Mouse (Mus musculus): ENCODE data around the gene H6pd. TPM values are rescaled to one million over a fixed set of nuclear protein-coding genes. Genes with fewer than 3 reads are reported as not detected.

Gene H6pd
- polyA plus RNA-seq, 1 experiment from 2014 or later, result 31.6 TPM

DNA sequence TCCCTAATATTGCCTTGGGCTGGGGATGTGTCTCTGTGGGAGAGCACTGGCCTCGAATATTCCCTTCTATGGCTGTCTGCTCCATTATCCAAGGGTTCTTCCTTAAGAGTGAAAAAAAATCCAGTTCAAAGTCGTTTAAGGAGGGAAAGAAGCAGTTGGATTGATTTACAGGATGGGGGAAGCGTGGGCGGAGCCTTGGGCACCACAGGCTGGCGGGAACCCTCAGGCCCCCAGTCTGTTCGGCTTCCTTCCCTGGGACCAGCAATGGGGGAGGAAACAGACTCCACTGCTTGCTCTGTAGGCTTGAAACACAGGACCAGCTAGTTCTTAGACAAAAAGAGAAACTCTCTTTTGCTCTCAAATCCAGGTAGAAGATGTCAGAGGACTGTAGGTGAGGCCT lies 40.3 kb downstream of the H6pd start:
- no peak for ATAC-seq
- H3K4me3 ChIP-seq (ENCODE audit: low read length), result no peak overlapping the region
- no peak overlapping the region for H3K4me2 ChIP-seq (ENCODE audit: low read depth, low read length)
- H3K4me1 ChIP-seq (ENCODE audit: control insufficient read depth, insufficient read depth, low read length), result peaks cover 19% of the 10 kb centered on the region
- H3K27ac ChIP-seq (ENCODE audit: low read length), result no peak overlapping the region
- WGBS, result 39% methylated on average over 6 of the region's 6 CpGs
- H3K27me3 ChIP-seq (replicated peaks; ENCODE audit: control insufficient read depth, insufficient read depth, low read length), result no peaks in the 10 kb centered on the region
- no peak overlapping the region for H3K9ac ChIP-seq (ENCODE audit: low read depth, low read length)
- H3K36me3 ChIP-seq (ENCODE audit: control insufficient read depth, insufficient read depth, low read length), result no peaks in the 10 kb centered on the region
- no peaks in the 10 kb centered on the region for H3K9me3 ChIP-seq (ENCODE audit: control insufficient read depth, low read length)

GRCm38 (mm10) chr4:149966963-149967362 lies 41.9 kb downstream of the H6pd start:
- 91% methylated on average over 9 of the region's 9 CpGs for WGBS
- Histone ChIP-seq H3K9ac (ENCODE audit: low read depth, low read length) (no peak overlapping the region), H3K27me3 (replicated peaks; ENCODE audit: control insufficient read depth, insufficient read depth, low read length) (no peaks in the 10 kb centered on the region), H3K4me1 (ENCODE audit: control insufficient read depth, insufficient read depth, low read length) (peaks cover 19% of the 10 kb centered on the region), H3K4me2 (ENCODE audit: low read depth, low read length) (no peak overlapping the region), H3K4me3 (ENCODE audit: low read length) (no peak overlapping the region), H3K9me3 (ENCODE audit: control insufficient read depth, low read length) (no peaks in the 10 kb centered on the region), H3K36me3 (ENCODE audit: control insufficient read depth, insufficient read depth, low read length) (no peaks in the 10 kb centered on the region), H3K27ac (ENCODE audit: low read length) (no peak overlapping the region)
- no peak for ATAC-seq

DNA sequence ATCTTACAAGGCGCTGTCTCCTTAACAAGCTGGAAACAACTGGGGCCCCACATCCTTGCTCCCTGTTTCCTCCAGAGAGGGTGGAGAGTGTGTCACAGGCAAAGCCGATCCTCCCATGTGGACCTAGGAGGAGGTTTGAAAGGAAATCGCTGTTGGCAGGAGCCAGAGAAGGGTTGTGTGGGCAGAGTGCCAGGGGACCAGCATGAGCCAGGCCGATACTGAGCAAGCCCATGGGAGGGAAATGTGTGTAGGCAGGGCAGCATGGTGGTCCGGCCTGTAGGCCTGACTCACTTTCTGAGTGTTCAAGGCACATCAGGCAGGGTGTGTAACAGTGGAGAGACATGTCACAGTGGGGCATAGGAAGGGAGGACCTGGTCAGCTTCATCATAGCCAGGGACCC lies 42.6 kb downstream of the H6pd start:
- ATAC-seq, result no peak
- Histone ChIP-seq H3K4me1 (ENCODE audit: control insufficient read depth, insufficient read depth, low read length) (peaks cover 19% of the 10 kb centered on the region), H3K36me3 (ENCODE audit: control insufficient read depth, insufficient read depth, low read length) (no peaks in the 10 kb centered on the region)

GRCm38 (mm10) chr4:149965672-149966071 lies 43.2 kb downstream of the H6pd start:
- ATAC-seq, result peak; percentile 41
- H3K4me2 ChIP-seq (ENCODE audit: low read depth, low read length), result peak overlapping the region; percentile 32; the same call in 1 of the 2 replicates
- peaks cover 19% of the 10 kb centered on the region for H3K4me1 ChIP-seq (ENCODE audit: control insufficient read depth, insufficient read depth, low read length)
- 0 out of 2 replicates have a peak overlapping the region, but pooled peaks have one; percentile 10 for H3K27ac ChIP-seq (ENCODE audit: low read length)
- no peaks in the 10 kb centered on the region for H3K27me3 ChIP-seq (replicated peaks; ENCODE audit: control insufficient read depth, insufficient read depth, low read length)
- no peaks in the 10 kb centered on the region for H3K9me3 ChIP-seq (ENCODE audit: control insufficient read depth, low read length)
- WGBS, result 60% methylated on average over 6 of the region's 6 CpGs
- H3K9ac ChIP-seq (ENCODE audit: low read depth, low read length), result peak overlapping the region; percentile 53; the same call in 1 of the 2 replicates
- no peak overlapping the region for H3K4me3 ChIP-seq (ENCODE audit: low read length)
- H3K36me3 ChIP-seq (ENCODE audit: control insufficient read depth, insufficient read depth, low read length), result no peaks in the 10 kb centered on the region

More for the DNA sequence above, 42.6 kb downstream of the H6pd start:
- Histone ChIP-seq H3K9ac (ENCODE audit: low read depth, low read length) (no peak overlapping the region), H3K27ac (ENCODE audit: low read length) (no peak overlapping the region), H3K4me2 (ENCODE audit: low read depth, low read length) (no peak overlapping the region), H3K27me3 (replicated peaks; ENCODE audit: control insufficient read depth, insufficient read depth, low read length) (no peaks in the 10 kb centered on the region), H3K9me3 (ENCODE audit: control insufficient read depth, low read length) (no peaks in the 10 kb centered on the region), H3K4me3 (ENCODE audit: low read length) (no peak overlapping the region)
- 54% methylated on average over 5 of the region's 5 CpGs for WGBS

- ATAC-seq, result peak; percentile 79
- no peak overlapping the region for H3K4me3 ChIP-seq (ENCODE audit: low read length)
- no peaks in the 10 kb centered on the region for H3K27me3 ChIP-seq (replicated peaks; ENCODE audit: control insufficient read depth, insufficient read depth, low read length)
- no peaks in the 10 kb centered on the region for H3K36me3 ChIP-seq (ENCODE audit: control insufficient read depth, insufficient read depth, low read length)
- peaks cover 19% of the 10 kb centered on the region for H3K4me1 ChIP-seq (ENCODE audit: control insufficient read depth, insufficient read depth, low read length)
- H3K27ac ChIP-seq (ENCODE audit: low read length), result 0 out of 2 replicates have a peak overlapping the region, but pooled peaks have one; percentile 10
- peak overlapping the region; percentile 32; the same call in 1 of the 2 replicates for H3K4me2 ChIP-seq (ENCODE audit: low read depth, low read length)
- peak overlapping the region; percentile 53; the same call in 1 of the 2 replicates for H3K9ac ChIP-seq (ENCODE audit: low read depth, low read length)
- WGBS, result 46% methylated on average over 6 of the region's 6 CpGs
- no peaks in the 10 kb centered on the region for H3K9me3 ChIP-seq (ENCODE audit: control insufficient read depth, low read length)
Observed at GRCm38 (mm10) chr4:149965242-149965641, 43.6 kb downstream of the H6pd start.

- WGBS, result 50% methylated on average over 3 of the region's 3 CpGs
- no peak overlapping the region for H3K9ac ChIP-seq (ENCODE audit: low read depth, low read length)
- H3K4me1 ChIP-seq (ENCODE audit: control insufficient read depth, insufficient read depth, low read length), result peaks cover 19% of the 10 kb centered on the region
- no peaks in the 10 kb centered on the region for H3K36me3 ChIP-seq (ENCODE audit: control insufficient read depth, insufficient read depth, low read length)
- H3K27ac ChIP-seq (ENCODE audit: low read length), result 0 out of 2 replicates have a peak overlapping the region, but pooled peaks have one; percentile 10
- H3K4me3 ChIP-seq (ENCODE audit: low read length), result no peak overlapping the region
- peak; percentile 62 for ATAC-seq
- H3K4me2 ChIP-seq (ENCODE audit: low read depth, low read length), result no peak overlapping the region
- no peaks in the 10 kb centered on the region for H3K27me3 ChIP-seq (replicated peaks; ENCODE audit: control insufficient read depth, insufficient read depth, low read length)
- no peaks in the 10 kb centered on the region for H3K9me3 ChIP-seq (ENCODE audit: control insufficient read depth, low read length)
Observed at GRCm38 (mm10) chr4:149964770-149965169, 44.1 kb downstream of the H6pd start.

DNA sequence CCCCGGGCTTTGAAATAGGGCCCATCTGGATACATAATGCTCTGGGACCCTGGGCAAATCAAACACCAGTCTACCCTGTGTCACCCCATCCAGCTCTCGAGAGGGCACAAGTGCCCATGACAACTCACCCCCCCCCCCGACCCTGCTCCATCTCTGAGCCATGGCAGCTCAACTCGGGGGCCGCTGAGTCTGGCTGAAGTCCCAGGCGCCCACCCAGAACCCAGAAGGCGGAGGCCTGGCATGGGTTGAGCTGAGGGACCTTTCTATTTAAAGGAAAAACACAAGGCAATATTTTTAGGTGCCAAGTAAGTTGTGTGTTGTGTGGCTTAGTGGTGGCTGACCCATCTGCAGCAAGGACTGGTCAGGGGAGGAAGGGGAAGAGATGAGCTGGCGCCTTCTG lies 44.5 kb downstream of the H6pd start:
- H3K4me1 ChIP-seq (ENCODE audit: control insufficient read depth, insufficient read depth, low read length), result peaks cover 19% of the 10 kb centered on the region
- ATAC-seq, result no peak
- H3K27me3 ChIP-seq (replicated peaks; ENCODE audit: control insufficient read depth, insufficient read depth, low read length), result no peaks in the 10 kb centered on the region
- H3K9me3 ChIP-seq (ENCODE audit: control insufficient read depth, low read length), result no peaks in the 10 kb centered on the region
- H3K36me3 ChIP-seq (ENCODE audit: control insufficient read depth, insufficient read depth, low read length), result no peaks in the 10 kb centered on the region
- H3K4me3 ChIP-seq (ENCODE audit: low read length), result no peak overlapping the region
- 85% methylated on average over 8 of the region's 8 CpGs for WGBS
- no peak overlapping the region for H3K4me2 ChIP-seq (ENCODE audit: low read depth, low read length)
- H3K9ac ChIP-seq (ENCODE audit: low read depth, low read length), result no peak overlapping the region
- H3K27ac ChIP-seq (ENCODE audit: low read length), result no peak overlapping the region

GRCm38 (mm10) chr4:149960391-149960790 lies 48.4 kb downstream of the H6pd start:
- H3K27me3 ChIP-seq (replicated peaks; ENCODE audit: control insufficient read depth, insufficient read depth, low read length), result no peaks in the 10 kb centered on the region; the same call in 1 of the 2 replicates
- H3K27ac ChIP-seq (ENCODE audit: low read length), result no peak overlapping the region
- no peak overlapping the region for H3K4me2 ChIP-seq (ENCODE audit: low read depth, low read length)
- no peak for ATAC-seq
- peaks cover 19% of the 10 kb centered on the region for H3K4me1 ChIP-seq (ENCODE audit: control insufficient read depth, insufficient read depth, low read length)
- no peaks in the 10 kb centered on the region for H3K9me3 ChIP-seq (ENCODE audit: control insufficient read depth, low read length)
- no peaks in the 10 kb centered on the region for H3K36me3 ChIP-seq (ENCODE audit: control insufficient read depth, insufficient read depth, low read length)
- no peak overlapping the region for H3K4me3 ChIP-seq (ENCODE audit: low read length)
- no peak overlapping the region for H3K9ac ChIP-seq (ENCODE audit: low read depth, low read length)
- 84% methylated on average over 7 of the region's 7 CpGs for WGBS

DNA sequence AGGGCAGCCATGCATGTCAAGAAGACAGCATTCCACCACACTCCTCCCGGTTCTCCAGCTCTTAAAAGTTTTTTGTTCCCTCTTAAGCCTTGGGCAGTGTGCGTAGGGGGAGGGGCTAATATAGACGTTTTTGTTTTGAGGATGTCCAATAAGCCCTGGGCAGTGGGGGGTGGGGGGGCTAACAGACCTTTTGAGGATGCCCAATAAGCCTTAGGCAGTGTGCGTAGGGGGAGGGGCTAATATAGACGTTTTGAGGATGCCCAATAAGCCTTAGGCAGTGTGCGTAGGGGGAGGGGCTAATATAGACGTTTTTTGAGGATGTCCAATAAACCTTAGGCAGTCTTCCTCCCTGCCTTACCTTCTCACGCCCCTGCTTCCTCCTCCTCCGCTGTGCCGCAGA lies 49.0 kb downstream of the H6pd start:
- WGBS, result 56% methylated on average over 10 of the region's 10 CpGs
- no peak overlapping the region for H3K4me2 ChIP-seq (ENCODE audit: low read depth, low read length)
- H3K9me3 ChIP-seq (ENCODE audit: control insufficient read depth, low read length), result no peaks in the 10 kb centered on the region
- H3K9ac ChIP-seq (ENCODE audit: low read depth, low read length), result no peak overlapping the region
- no peaks in the 10 kb centered on the region for H3K36me3 ChIP-seq (ENCODE audit: control insufficient read depth, insufficient read depth, low read length)
- H3K27ac ChIP-seq (ENCODE audit: low read length), result no peak overlapping the region
- no peak overlapping the region for H3K4me3 ChIP-seq (ENCODE audit: low read length)
- no peaks in the 10 kb centered on the region; the same call in 1 of the 2 replicates for H3K27me3 ChIP-seq (replicated peaks; ENCODE audit: control insufficient read depth, insufficient read depth, low read length)
- H3K4me1 ChIP-seq (ENCODE audit: control insufficient read depth, insufficient read depth, low read length), result peaks cover 16% of the 10 kb centered on the region
- no peak for ATAC-seq

DNA sequence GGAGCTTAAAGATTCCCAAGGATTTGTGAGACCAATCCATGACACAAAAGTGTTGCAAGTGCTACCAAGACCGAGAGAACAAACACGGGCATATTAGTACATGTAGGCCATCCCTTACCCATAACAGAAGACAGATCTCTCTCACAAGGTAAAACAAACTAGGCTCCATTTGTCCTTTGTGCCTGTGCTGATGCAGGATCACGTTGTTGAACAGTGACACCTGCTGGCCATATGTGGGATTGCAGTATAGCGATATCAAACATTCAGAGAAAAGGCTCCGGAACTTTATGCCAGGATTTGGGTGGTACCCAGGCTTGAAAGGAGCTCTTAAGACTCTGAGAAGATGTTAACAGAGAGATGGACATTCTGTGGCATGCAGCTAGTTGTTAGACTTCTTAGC lies 50.3 kb downstream of the H6pd start:
- Histone ChIP-seq H3K4me2 (ENCODE audit: low read depth, low read length) (no peak overlapping the region), H3K36me3 (ENCODE audit: control insufficient read depth, insufficient read depth, low read length) (no peaks in the 10 kb centered on the region), H3K27me3 (replicated peaks; ENCODE audit: control insufficient read depth, insufficient read depth, low read length) (no peaks in the 10 kb centered on the region; the same call in 1 of the 2 replicates), H3K9ac (ENCODE audit: low read depth, low read length) (no peak overlapping the region), H3K27ac (ENCODE audit: low read length) (no peak overlapping the region), H3K4me1 (ENCODE audit: control insufficient read depth, insufficient read depth, low read length) (peaks cover 17% of the 10 kb centered on the region; the same call in 1 of the 2 replicates), H3K4me3 (ENCODE audit: low read length) (no peak overlapping the region), H3K9me3 (ENCODE audit: control insufficient read depth, low read length) (no peaks in the 10 kb centered on the region)
- WGBS, result 4% methylated on average over 5 of the region's 5 CpGs
- ATAC-seq, result no peak

Data from intestine, embryonic 16.5 days (tissue).